Mouse (Mus musculus): ENCODE measurements at regions not wholly inside any gene's neighbourhood (a gene's known extent, or its start where the extent isn't known, plus 50 kb on each side); places are given as distances from the start of the nearest gene placed in this dataset.
A peak's percentile ranks its signal among the peaks of the same experiment; 100 is the strongest.

DNA sequence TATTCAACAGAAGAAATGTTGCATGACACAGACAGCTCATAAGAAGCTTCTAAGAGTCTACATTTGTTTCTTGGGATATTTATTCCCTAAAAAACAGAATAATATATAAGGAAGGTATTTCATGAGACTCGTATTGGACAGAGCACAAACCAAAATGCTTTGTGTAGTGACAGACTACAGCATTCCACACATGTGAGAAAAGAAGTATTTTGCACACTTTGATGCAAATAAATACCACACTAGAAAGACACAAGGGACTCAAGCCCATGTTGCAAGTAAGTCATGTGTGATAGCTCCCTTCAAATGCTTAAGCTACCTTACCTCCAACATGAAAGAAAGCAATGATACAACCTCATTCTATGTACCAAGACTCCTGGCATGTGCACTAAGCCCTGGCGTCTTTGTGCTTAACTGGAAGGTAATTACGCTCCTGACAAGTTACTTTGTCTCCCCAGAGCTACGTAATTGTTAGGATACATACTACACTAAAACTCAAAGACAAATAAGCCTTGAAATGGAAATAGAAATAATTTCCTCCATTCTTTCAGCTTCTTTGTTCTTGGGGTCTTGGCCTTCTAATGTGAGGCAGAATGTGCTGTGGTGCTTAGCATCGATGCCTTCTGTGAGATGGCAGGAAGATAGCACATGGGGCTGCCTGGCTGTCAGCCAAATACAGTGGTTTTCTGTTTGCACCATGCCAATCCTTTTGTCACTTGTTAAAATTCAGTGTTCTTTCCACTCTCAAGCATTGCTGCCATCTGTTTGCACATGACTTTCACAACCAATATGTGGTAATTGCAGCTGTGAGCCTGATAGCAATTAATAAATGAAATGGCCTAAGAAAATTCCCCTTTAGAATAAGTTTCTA lies 1214.4 kb upstream of the Igfbp7 start:
- DNase-seq (ENCODE audit: low spot score in 2 of 2): no peak

DNA sequence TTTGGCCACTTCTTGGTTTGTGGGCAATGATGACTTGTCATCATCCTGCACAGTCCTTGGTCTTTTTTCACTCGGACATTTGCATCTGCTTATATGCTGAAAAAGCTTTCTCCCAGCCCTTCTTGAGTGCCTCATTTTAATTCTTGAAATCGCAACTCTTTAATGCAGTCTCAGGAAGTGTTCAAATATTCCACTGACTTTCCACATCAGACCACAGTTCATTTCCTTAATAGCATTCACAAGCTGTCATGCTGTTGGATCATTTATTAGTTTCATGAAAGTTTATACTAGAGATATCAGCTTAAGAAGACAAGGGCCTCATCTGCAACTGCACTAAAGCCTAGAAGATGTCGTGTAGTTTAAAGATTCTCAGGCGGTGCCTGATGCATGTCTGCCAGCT lies 1200.5 kb upstream of the Igfbp7 start:
- DNase-seq (ENCODE audit: low spot score in 2 of 2): no peak

DNA sequence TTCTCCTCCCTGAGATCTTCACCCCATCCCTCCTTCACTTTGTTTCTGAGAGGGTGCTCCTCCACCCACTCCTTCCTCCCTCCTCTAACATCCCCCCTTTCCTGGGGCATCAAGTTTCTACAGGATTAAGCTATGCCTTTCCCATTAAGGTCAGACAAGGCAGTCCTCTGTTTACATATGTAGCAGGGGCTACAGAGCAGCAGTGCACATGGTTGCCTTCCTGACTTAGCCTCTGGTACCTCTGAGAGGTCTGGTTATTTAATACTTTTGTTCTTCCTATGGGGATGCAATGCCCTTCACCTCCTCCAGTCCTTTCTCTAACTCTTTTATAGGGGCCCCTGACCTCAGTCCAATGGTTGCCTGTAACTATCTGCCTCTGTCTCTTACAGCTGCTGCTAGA lies 1194.8 kb upstream of the Igfbp7 start:
- DNase-seq (ENCODE audit: low spot score in 2 of 2): no peak

DNA sequence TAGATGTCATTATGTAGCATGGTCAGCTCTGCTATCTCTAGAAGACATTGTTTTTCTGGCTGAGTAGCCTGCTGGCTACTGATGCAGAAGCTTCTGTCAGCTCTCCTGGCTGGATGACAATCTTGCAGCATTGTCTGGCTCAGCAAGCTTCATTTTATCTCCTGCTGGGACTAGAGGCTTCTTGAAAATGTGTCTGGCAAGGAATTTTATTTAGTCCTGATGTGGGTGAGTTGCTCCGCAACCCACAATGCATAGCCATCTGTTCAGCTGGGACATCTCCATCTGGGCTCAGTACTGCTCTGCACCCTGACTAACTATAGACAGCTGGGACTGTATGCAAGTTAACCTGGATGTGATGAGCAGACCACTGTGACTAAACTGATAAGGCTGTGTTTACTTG lies 1177.0 kb upstream of the Igfbp7 start:
- peak in 1 of 2 experiments; percentile 12 for DNase-seq (ENCODE audit: low spot score in 2 of 2)

DNA sequence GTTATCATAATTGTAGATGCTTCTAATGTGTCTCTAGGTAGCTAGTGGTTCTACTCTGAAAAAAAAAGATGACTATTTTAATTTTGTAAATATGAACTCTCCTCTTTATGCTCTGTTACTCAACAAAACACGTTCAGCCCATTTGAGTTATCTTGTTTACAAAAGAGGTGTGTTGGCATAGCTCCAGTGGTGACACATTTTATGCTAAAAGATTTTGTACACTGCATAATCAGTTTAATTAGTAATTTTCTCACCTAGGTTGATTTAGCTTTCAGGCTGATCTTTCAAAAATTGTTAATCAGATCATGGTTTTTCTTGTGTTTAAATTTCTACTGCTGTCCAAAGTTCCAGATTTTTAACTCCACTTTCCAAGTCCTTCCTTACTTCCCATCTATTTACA lies 1149.1 kb upstream of the Igfbp7 start:
- DNase-seq (ENCODE audit: low spot score in 2 of 2): no peak

DNA sequence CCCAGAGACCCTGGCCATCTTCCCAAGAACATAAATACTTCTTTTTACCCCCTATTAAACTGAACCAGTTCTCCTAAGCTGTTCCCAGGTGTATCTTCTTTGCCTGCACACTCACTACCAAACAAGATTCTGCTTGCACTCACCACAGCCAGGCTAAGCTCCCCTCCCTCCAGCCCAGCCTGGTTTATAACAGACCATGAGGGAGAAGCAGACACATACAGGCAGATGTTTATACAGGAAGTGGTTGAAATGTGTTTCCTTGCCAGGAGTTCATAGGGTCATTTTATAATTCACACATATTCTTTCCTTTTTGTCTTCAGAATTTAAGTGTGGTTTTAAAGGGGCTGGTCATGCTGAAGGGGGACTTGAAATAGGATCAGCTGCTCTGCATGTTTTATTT lies 1127.5 kb upstream of the Igfbp7 start:
- no peak for DNase-seq (ENCODE audit: low spot score in 2 of 2)
